Comparison of ENCODE assay signal across 21 mouse cellular contexts in the genomic region with DNA sequence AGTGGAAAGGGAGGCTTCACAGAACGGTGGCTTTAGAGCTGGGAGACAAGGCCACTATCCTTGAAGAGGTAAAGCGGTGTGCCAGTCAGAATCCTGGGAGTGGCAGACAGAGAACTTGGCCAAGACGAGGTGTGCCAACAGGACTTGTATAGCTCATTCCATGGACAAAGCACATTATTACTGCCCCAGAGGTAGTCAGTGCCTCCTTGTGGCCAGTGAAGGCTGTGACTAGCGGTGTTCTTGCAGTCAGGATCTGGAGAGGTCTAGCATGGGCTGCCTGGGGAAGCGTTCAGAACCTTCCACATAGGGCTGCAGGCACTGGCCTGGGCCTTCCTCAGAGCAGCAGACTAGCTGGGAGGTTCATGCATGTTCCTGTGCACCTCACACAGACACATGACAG. TPM values are rescaled to one million over a fixed set of nuclear protein-coding genes. Genes with fewer than 3 reads are reported as not detected.
"Had no signal": no experiment of that assay in that cellular context is flagged by ENCODE, and none has a peak within 500 bp of the region (broad histone marks: within the 10 kb centered on the region; RNA-seq: fewer than 3 reads in every experiment).

No protein-coding gene starts in this region.

- H3K4me1 ChIP-seq: limb, embryonic 15.5 days; liver, embryonic 12.5 days had no signal

- DNase-seq: kidney, adult 8-10 months; kidney, postnatal 10 days; kidney, postnatal 36 days; left cerebral cortex, postnatal 4 days; lung, adult 2 months; lung, postnatal 14 days; lung, postnatal 4 days; midbrain, embryonic 14.5 days; right cerebral cortex, postnatal 14 days; right cerebral cortex, postnatal 4 days; thymus, postnatal 25 days had no signal

- H3K9me3 ChIP-seq: kidney, embryonic 15.5 days; limb, embryonic 12.5 days; limb, embryonic 15.5 days; liver, embryonic 12.5 days had no signal

- H3K27me3 ChIP-seq: limb, embryonic 15.5 days; liver, embryonic 12.5 days had no signal

- H3K4me2 ChIP-seq: kidney, embryonic 15.5 days; limb, embryonic 12.5 days; limb, embryonic 15.5 days; liver, embryonic 12.5 days; midbrain, embryonic 11.5 days had no signal

- H3K9ac ChIP-seq: kidney, embryonic 15.5 days; limb, embryonic 12.5 days; limb, embryonic 15.5 days; liver, embryonic 12.5 days had no signal

- H3K4me3 ChIP-seq: kidney, embryonic 15.5 days; limb, embryonic 12.5 days; limb, embryonic 15.5 days; liver, embryonic 12.5 days had no signal

- H3K27ac ChIP-seq: kidney, embryonic 15.5 days; limb, embryonic 12.5 days; limb, embryonic 15.5 days; liver, embryonic 12.5 days had no signal

- H3K36me3 ChIP-seq: kidney, embryonic 15.5 days; limb, embryonic 12.5 days; limb, embryonic 15.5 days; liver, embryonic 12.5 days had no signal

RNA-seq across cellular contexts. Expression of a gene that starts 59.6 kb away (rescaled TPM):
- total RNA-seq: layer of hippocampus, postnatal 14 days; left cerebral cortex, adult 18-20 months; left cerebral cortex, postnatal 10 days; left cerebral cortex, postnatal 4 days; megakaryocyte progenitor cell, adult 5-6 weeks; megakaryocyte-erythroid progenitor cell, adult 5-6 weeks had no signal
- polyA plus RNA-seq: midbrain, embryonic 11.5 days; midbrain, embryonic 14.5 days had no signal
